Mouse (Mus musculus) central nervous system, embryonic 18 days (tissue): Measurements from ENCODE around the gene Ybey. TPM values are rescaled to one million over a fixed set of nuclear protein-coding genes. Genes with fewer than 3 reads are reported as not detected.

Experiments
- polyA plus RNA-seq: library from polyadenylated mRNA; depleted of rRNA; stranded (reverse); fragments of >200 nt; gene quantifications from 2 replicates; pipeline ENCODE4 v1.2.3, GENCODE M21; 2012; rRNA removed

Ybey gene
- 3.0 and 3.1 TPM in 2 replicates for polyA plus RNA-seq

DNA sequence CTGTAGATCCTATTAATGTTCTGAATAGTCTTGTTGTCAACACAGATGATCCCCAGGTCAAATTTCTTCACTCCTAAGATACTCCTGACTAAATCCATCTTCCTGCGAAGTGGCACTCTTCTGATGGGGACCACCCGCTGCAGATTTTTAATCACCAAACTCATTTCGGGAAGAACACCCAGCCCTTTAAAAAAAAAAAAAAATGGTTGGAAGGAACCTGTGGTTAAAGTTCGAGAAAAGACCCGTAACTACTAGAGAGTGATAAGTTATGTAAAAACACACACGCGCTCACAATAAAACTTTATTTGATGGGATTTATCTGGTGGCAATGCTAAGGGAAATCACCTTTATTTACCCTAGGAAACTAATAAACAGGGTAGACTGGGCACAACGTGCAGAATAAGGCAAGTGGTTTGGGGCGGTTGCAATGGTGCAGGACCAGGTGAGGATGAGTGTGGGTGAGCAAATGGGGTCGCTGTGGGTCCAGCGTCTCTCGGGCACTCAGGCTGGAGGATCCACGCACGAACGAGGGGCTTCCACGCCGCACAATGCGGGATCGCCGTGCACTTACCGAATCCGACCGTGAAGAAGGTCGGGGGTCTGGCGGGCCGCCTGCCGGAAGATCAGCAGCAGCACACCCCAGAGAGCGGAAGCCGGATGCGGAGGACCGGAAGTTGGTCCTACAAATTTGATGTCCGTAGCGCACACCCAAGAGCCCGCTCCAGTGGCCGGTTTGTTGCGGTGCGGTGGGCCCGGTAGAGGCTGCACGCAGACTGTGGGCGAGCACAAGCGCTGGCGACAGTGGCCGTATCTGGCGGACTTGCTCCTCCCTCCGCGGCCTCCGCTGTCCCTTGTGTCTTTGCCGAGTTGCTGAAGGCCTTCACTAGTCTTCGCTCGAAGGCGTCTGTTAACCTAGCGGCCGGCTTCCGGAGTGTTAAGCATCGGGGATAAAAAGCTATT is at the start of gene Ybey, which contains the start of gene Mcm3ap:
Gene Ybey (minus strand): TSS at position 912 of the 960 bp plus-strand sequence.
Gene Mcm3ap (plus strand): TSS at position 725 of the 960 bp plus-strand sequence.

DNA sequence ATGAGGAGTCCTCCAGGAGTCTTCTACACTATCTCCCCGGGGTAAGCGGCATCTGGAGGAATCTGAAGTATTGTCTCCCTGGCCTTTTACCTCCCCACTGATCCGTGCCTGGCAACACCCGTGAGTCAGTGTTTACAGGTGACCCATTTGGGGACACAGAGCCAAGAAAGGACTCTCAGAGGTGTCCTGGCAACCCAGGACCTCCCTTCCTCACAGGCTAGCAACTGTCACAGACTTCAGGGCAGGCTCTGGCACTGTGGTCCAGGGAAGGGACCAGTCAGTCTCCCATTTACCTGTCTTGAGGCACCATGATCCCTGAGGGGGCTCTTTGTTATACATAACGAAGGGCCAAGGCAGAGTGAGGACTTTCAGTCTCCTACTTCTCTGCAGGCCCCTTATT is 20.1 kb downstream of the Ybey start, which contains the start of gene 2610028H24Rik:
Gene 2610028H24Rik (plus strand): TSS at position 231 of the 400 bp plus-strand sequence.

DNA sequence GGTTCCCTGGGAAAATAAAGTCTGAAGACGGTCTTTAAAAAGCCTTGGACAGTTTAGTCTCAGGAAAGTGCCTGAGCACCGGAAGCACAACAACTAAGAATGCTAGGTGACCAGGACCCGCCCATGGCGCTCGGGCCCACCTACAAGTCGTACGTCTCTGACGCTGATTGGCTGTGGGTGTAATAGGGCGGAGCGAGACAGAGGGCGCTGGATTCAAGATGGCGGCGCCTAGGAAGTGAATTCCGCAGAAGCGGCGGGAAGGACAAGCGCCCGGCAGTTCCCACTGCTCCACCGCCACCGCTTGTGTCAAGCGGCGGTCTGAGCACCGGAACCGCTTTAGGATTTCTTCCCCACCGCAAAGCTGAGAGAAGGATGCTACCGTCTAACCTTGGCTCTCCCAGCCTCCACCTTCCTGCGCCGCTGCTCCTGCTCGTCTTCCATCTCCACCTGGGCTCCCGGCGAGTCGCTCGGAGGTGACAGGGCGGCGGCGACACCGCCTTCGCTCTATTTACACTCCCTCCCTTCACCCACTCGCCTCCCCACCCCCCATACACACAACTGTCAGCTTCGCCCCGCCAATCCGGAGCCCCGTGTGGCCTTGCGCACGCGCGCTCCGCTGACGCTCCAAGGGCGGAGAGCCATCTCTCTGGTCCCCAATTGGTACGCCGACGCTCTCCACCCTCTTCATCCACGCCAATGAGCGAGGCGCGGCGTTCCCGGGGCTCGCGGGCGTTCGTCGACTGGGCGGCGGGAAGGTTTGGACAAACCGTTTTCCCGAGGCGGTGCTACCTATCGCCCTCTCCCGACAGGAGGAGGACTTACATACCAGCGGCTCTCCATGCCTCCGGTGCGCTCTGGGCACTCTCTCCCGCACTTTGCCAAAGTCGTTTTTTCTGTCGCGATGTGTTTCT is 26.5 kb downstream of the Ybey start, which contains the start of gene Pcnt:
Gene Pcnt (minus strand): TSS at position 609 of the 911 bp plus-strand sequence.

DNA sequence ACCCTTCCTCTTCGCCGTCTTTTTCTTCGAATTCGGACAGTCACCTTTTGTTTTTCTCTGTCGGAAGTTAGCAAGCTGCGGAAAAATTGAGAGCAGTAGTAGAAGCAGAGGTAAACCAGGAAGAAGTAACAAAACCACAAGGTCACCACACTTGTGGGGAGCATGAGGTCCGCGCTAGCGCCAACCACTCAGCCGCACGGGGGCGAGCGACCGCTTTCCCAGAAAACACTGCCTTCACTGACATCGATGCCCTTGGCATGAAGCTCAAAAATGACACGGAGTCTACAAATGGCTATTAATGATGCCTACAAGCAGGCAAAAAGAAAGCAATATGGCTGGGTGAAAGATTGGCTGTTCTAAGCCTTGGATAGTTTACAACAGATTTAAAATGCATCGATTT is 28.6 kb downstream of the Ybey start, which contains the start of gene AC141477.1:
Gene AC141477.1 (minus strand): TSS at position 164 of the 400 bp plus-strand sequence.

Other genes starting within 250 kb of the Ybey start
- gene Prmt2, start 231.2 kb downstream of the Ybey start, polyA plus RNA-seq, result 321 and 322 TPM in 2 replicates
- gene S100b, start 215.3 kb downstream of the Ybey start, polyA plus RNA-seq, result 4.5 and 11.0 TPM in 2 replicates
- gene Dip2a, start 123.8 kb downstream of the Ybey start, polyA plus RNA-seq, result 48.4 and 50.4 TPM in 2 replicates
- gene AC141477.1, start 28.7 kb downstream of the Ybey start, polyA plus RNA-seq, result not detected in 2 replicates
- gene Pcnt, start 26.3 kb downstream of the Ybey start, polyA plus RNA-seq, result 18.0 and 18.4 TPM in 2 replicates
- 0.04 TPM in 1 of 2 replicates, not detected in the other for gene 2610028H24Rik, start 20.0 kb downstream of the Ybey start, polyA plus RNA-seq
- 54.4 and 55.4 TPM in 2 replicates for gene Mcm3ap, start 187 bp downstream of the Ybey start, polyA plus RNA-seq
- 58.2 and 59.2 TPM in 2 replicates for gene Lss, start 62.5 kb upstream of the Ybey start, polyA plus RNA-seq
- gene Spatc1l, start 93.2 kb upstream of the Ybey start, polyA plus RNA-seq, result 0.39 and 0.62 TPM in 2 replicates
- 0.13 TPM in 2 replicates for gene Ftcd, start 106.5 kb upstream of the Ybey start, polyA plus RNA-seq
- 21.6 and 28.9 TPM in 2 replicates for gene Col6a2, start 154.5 kb upstream of the Ybey start, polyA plus RNA-seq